Mouse (Mus musculus) C2C12 (cell line): ENCODE data around the gene Olfr640. TPM values are rescaled to one million over a fixed set of nuclear protein-coding genes. Genes with fewer than 3 reads are reported as not detected.

Source experiments
- H3K27me3 ChIP-seq: one replicate; pipeline ENCODE4 v1.6.1; 2011; ENCODE audit not compliant: control insufficient read depth, insufficient read depth, insufficient read length
- H3K36me3 ChIP-seq: one replicate; pipeline ENCODE4 v1.6.1; 2011; ENCODE audit not compliant: control insufficient read depth, insufficient read depth
- H3K4me3 ChIP-seq: one replicate; pipeline ENCODE4 v1.5.1; 2011; ENCODE audit warnings: mild to moderate bottlenecking, control low read depth; ENCODE audit not compliant: poor library complexity, insufficient read depth, severe bottlenecking
- H3K79me2 ChIP-seq: one replicate; pipeline ENCODE4 v1.6.1; 2011; ENCODE audit not compliant: control insufficient read depth, insufficient read depth
- H3K79me3 ChIP-seq: one replicate; pipeline ENCODE4 v1.6.1; 2011; ENCODE audit warnings: low read depth, control low read depth
- H3ac ChIP-seq: one replicate; pipeline ENCODE3; 2011; ENCODE audit warnings: low read depth; ENCODE audit not compliant: control insufficient read depth, insufficient read length
- CEBPB ChIP-seq: IDR thresholded peaks from one replicate; pipeline ENCODE4 v1.6.1; 2011; ENCODE audit warnings: low read depth, mild to moderate bottlenecking, control low read depth, moderate library complexity
- CTCF ChIP-seq: IDR thresholded peaks from one replicate; pipeline ENCODE4 v1.5.1; 2011; ENCODE audit not compliant: control insufficient read depth, insufficient read depth, insufficient read length
- FOSL1 ChIP-seq: IDR thresholded peaks from one replicate; pipeline ENCODE4 v1.8.0; 2011; ENCODE audit warnings: mild to moderate bottlenecking, low read length; ENCODE audit not compliant: poor library complexity, insufficient read depth, severe bottlenecking
- MAX ChIP-seq: IDR thresholded peaks from one replicate; pipeline ENCODE4 v1.6.1; 2011; ENCODE audit warnings: mild to moderate bottlenecking, control low read depth
- MYOD1 ChIP-seq: IDR thresholded peaks from one replicate; pipeline ENCODE4 v1.6.1; 2011; ENCODE audit warnings: low read depth; ENCODE audit not compliant: control insufficient read depth, insufficient read length
- MYOG ChIP-seq: IDR thresholded peaks from one replicate; pipeline ENCODE4 v1.6.1; 2011; ENCODE audit not compliant: control insufficient read depth, insufficient read length; ENCODE audit errors: extremely low read depth
- USF1 ChIP-seq: IDR thresholded peaks from one replicate; pipeline ENCODE4 v1.6.1; 2011; ENCODE audit warnings: low read depth, mild to moderate bottlenecking, control low read depth, moderate library complexity
- polyA plus RNA-seq: library from polyadenylated mRNA; unstranded; fragments of >200 nt; fragmentation: generic; extraction: Trizol; gene quantifications from one replicate; pipeline ENCODE4 v1.2.1, GENCODE M21; 2012; ENCODE audit warnings: missing spikeins

Gene Olfr640
- polyA plus RNA-seq, 1 experiment, result not detected

DNA sequence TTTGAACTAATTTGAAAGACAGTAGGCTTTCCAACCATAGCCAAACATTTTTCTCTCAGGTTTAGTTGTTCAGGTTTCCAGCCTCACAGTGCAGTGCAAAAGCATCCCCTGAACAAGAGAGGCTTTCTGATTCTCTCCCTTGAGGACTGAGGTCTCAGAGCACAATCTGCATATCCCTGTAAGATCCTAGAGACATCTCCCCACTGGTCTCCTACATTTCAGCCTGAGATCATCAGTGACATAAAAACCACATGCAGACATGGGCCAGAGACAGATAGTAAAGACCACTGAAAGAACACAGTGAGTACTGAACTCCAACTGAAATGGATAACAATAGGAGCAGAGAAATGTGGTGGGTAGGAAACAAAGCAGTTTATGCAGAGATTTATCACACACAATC is 26.9 kb downstream of the Olfr640 start, which contains the start of gene Olfr638:
Gene Olfr638 (plus strand): TSS at position 301 of the 400 bp plus-strand sequence.
- Histone ChIP-seq H3ac (no peak within 1 kb of the TSS), H3K79me2 (no peaks in the 10 kb centered on the region), H3K79me3 (no peaks in the 10 kb centered on the region), H3K36me3 (no peaks in the 10 kb centered on the region), H3K27me3 (no peaks in the 10 kb centered on the region), H3K4me3 (no peak within 1 kb of the TSS)
- TF ChIP-seq MYOD1, result no peak
- TF ChIP-seq USF1, result no peak
- TF ChIP-seq FOSL1, result no peak

- H3K36me3 ChIP-seq, result no peaks in the 10 kb centered on the region
- H3K27me3 ChIP-seq, result no peaks in the 10 kb centered on the region
- no peak overlapping the region for H3ac ChIP-seq
- no peak overlapping the region for H3K4me3 ChIP-seq
- no peaks in the 10 kb centered on the region for H3K79me3 ChIP-seq
- H3K79me2 ChIP-seq, result no peaks in the 10 kb centered on the region
- no peak for TF ChIP-seq MYOG
- TF ChIP-seq USF1, result no peak
- no peak for TF ChIP-seq CEBPB
- no peak for TF ChIP-seq MYOD1
- TF ChIP-seq FOSL1, result no peak
- no peak for TF ChIP-seq CTCF
- TF ChIP-seq MAX, result no peak
These were observed 53.6 kb downstream of the Olfr640 start for GRCm38 (mm10) chr7:103971782-103972181.

DNA sequence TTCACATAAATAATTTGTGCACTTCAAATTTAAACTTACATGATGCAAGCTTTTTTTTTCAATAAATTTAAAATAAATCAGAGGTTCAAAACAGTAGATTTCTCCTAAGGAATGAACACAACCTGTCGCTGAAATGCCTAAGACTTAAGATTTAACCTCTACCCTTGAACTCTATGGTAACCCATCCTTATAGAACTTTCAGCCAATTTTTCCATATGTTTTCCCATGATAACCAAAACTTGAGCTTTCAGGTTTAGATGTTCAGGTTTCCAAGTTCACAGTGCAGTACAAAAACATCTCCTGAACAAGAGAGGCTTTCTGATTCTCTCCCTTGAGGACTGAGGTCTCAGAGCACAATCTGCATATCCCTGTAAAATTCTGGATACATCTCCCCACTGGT is 54.5 kb downstream of the Olfr640 start, which contains the start of gene Olfr635:
Gene Olfr635 (plus strand): TSS at position 301 of the 400 bp plus-strand sequence.
- Histone ChIP-seq H3K79me2 (no peaks in the 10 kb centered on the region), H3K4me3 (no peak within 1 kb of the TSS), H3K27me3 (no peaks in the 10 kb centered on the region), H3ac (no peak within 1 kb of the TSS), H3K79me3 (no peaks in the 10 kb centered on the region), H3K36me3 (no peaks in the 10 kb centered on the region)
- TF ChIP-seq MAX (no peak), MYOG (no peak), CEBPB (no peak), USF1 (no peak), FOSL1 (no peak), CTCF (no peak), MYOD1 (no peak)

Other genes with a start within 250 kb of the Olfr640 start
- gene Olfr68, start 245.9 kb downstream of the Olfr640 start, polyA plus RNA-seq, result not detected
- gene Olfr67, start 233.8 kb downstream of the Olfr640 start, polyA plus RNA-seq, result not detected
- not detected for gene Hbb-bt, start 211.6 kb downstream of the Olfr640 start, polyA plus RNA-seq
- gene Hbb-bs, start 197.5 kb downstream of the Olfr640 start, polyA plus RNA-seq, result not detected
- gene Hbb-bh2, start 185.1 kb downstream of the Olfr640 start, polyA plus RNA-seq, result not detected
- gene Hbb-bh1, start 182.4 kb downstream of the Olfr640 start, polyA plus RNA-seq, result not detected
- gene Hbb-y, start 172.4 kb downstream of the Olfr640 start, polyA plus RNA-seq, result not detected
- not detected for gene Olfr66, start 139.3 kb downstream of the Olfr640 start, polyA plus RNA-seq
- gene Olfr64, start 131.1 kb downstream of the Olfr640 start, polyA plus RNA-seq, result not detected
- gene Olfr65, start 122.1 kb downstream of the Olfr640 start, polyA plus RNA-seq, result not detected
- not detected for gene Olfr631, start 96.7 kb downstream of the Olfr640 start, polyA plus RNA-seq
- gene Olfr632, start 91.2 kb downstream of the Olfr640 start, polyA plus RNA-seq, result not detected
- gene Olfr633, start 81.1 kb downstream of the Olfr640 start, polyA plus RNA-seq, result not detected
- gene Olfr635, start 54.4 kb downstream of the Olfr640 start, polyA plus RNA-seq, result not detected
- not detected for gene Olfr638, start 26.8 kb downstream of the Olfr640 start, polyA plus RNA-seq
- not detected for gene Olfr639, start 8.3 kb downstream of the Olfr640 start, polyA plus RNA-seq
- not detected for gene Olfr641, start 9.9 kb upstream of the Olfr640 start, polyA plus RNA-seq
- not detected for gene Olfr642, start 27.1 kb upstream of the Olfr640 start, polyA plus RNA-seq
- not detected for gene 4930516K23Rik, start 35.9 kb upstream of the Olfr640 start, polyA plus RNA-seq
- not detected for gene Olfr644, start 46.3 kb upstream of the Olfr640 start, polyA plus RNA-seq
- gene Olfr645, start 59.9 kb upstream of the Olfr640 start, polyA plus RNA-seq, result not detected
- gene Olfr646, start 79.3 kb upstream of the Olfr640 start, polyA plus RNA-seq, result not detected
- not detected for gene Ubqln5, start 104.3 kb upstream of the Olfr640 start, polyA plus RNA-seq
- not detected for gene Olfr643, start 111.8 kb upstream of the Olfr640 start, polyA plus RNA-seq
- gene Ubqln3, start 117.7 kb upstream of the Olfr640 start, polyA plus RNA-seq, result not detected
- gene Ubqlnl, start 125.0 kb upstream of the Olfr640 start, polyA plus RNA-seq, result not detected
- not detected for gene Olfm5, start 139.3 kb upstream of the Olfr640 start, polyA plus RNA-seq
- gene Olfr648, start 157.8 kb upstream of the Olfr640 start, polyA plus RNA-seq, result not detected
- not detected for gene Olfr649, start 170.4 kb upstream of the Olfr640 start, polyA plus RNA-seq
- gene Trim6, start 193.2 kb upstream of the Olfr640 start, polyA plus RNA-seq, result 0.05 TPM
- gene Trim34a, start 218.9 kb upstream of the Olfr640 start, polyA plus RNA-seq, result not detected